Mouse (Mus musculus) cortical plate, adult 2 months (tissue): ENCODE measurements around the gene Arhgdia.

ENCODE experiments used
- CTCF ChIP-seq: fragments of 200-500 bp; IDR thresholded peaks from 2 replicates; pipeline ENCODE4 v1.5.1; 2011; ENCODE audit warnings: mild to moderate bottlenecking, control low read depth, low read length; ENCODE audit not compliant: insufficient read depth; ENCODE audit errors: extremely low read depth
- POLR2A ChIP-seq: fragments of 200-500 bp; IDR thresholded peaks from 2 replicates; pipeline ENCODE4 v1.6.1; 2011; ENCODE audit warnings: mild to moderate bottlenecking, low read length, control low read depth; ENCODE audit not compliant: insufficient read depth; ENCODE audit errors: extremely low read depth

DNA sequence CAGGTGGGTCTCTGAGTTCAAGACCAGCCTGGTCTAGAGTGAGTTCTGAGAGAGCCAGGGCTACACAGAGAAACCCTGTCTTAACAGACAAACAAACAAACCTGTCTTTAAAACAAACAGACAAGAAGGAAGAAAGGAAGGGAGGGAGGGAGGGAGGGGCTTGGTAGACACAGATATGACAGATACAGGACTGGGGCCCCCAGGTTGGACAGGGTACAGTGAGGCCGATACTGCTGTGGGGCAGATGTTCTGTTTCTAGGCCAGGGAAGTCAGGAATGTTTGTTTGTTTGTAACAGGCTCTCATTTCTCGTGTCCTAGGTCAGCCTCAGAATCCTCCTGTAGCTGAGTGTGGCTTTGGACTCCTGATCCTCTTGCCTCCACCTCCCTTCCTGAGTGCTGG, 22.1 kb upstream of the Arhgdia start:
- TF ChIP-seq CTCF (no peak), POLR2A (no peak)
